Mouse (Mus musculus) midbrain, embryonic 14.5 days (tissue): ENCODE data around the gene Ruvbl1. TPM values are rescaled to one million over a fixed set of nuclear protein-coding genes. Genes with fewer than 3 reads are reported as not detected.

ENCODE experiments used
- ATAC-seq: fragments of 200-750 bp; cut with Nextera tagmentation; 2 replicates; pipeline ENCODE4 v1.8.0; 2017; ENCODE audit warnings: moderate number of reproducible peaks, moderate library complexity; ENCODE audit not compliant: low FRiP score, low TSS enrichment
- DNase-seq: peaks from one replicate; pipeline ENCODE4 v3.0.0-alpha.2; 2015
- H3K27ac ChIP-seq: fragments of 300-500 bp; sonication (generic); replicated peaks from 2 replicates; pipeline ENCODE4 v1.5.1; 2014; ENCODE audit warnings: mild to moderate bottlenecking, low read depth, low read length, moderate library complexity
- H3K27me3 ChIP-seq: fragments of 300-500 bp; sonication (generic); 2 replicates; pipeline ENCODE4 v1.6.1; 2014; ENCODE audit warnings: low read length, control low read depth, mixed read lengths; ENCODE audit not compliant: control insufficient read depth, insufficient read depth
- H3K36me3 ChIP-seq: fragments of 300-500 bp; sonication (generic); 2 replicates; pipeline ENCODE4 v1.6.1; 2014; ENCODE audit warnings: low read length, control low read depth; ENCODE audit not compliant: control insufficient read depth, insufficient read depth
- H3K4me1 ChIP-seq: fragments of 300-500 bp; sonication (generic); 2 replicates; pipeline ENCODE4 v1.6.1; 2014; ENCODE audit warnings: mild to moderate bottlenecking, antibody characterized with exemption, low read length, control low read depth; ENCODE audit not compliant: control insufficient read depth, insufficient read depth
- H3K4me2 ChIP-seq: fragments of 300-500 bp; sonication (generic); 2 replicates; pipeline ENCODE4 v1.6.1; 2014; ENCODE audit warnings: mild to moderate bottlenecking, low read length, moderate library complexity
- H3K4me3 ChIP-seq: fragments of 300-500 bp; sonication (generic); replicated peaks from 2 replicates; pipeline ENCODE4 v1.5.1; 2014; ENCODE audit warnings: low read depth, low read length
- H3K9ac ChIP-seq: fragments of 300-500 bp; sonication (generic); replicated peaks from 2 replicates; pipeline ENCODE4 v1.6.1; 2014; ENCODE audit warnings: mild to moderate bottlenecking, low read length, moderate library complexity
- H3K9me3 ChIP-seq: fragments of 300-500 bp; sonication (generic); 2 replicates; pipeline ENCODE4 v1.6.1; 2016; ENCODE audit warnings: low read length, control low read depth, mixed read lengths; ENCODE audit not compliant: control insufficient read depth
- WGBS: fragments of 180-500 bp; shearing (Covaris S2); extraction: QIAGEN DNeasy Blood & Tissue Kit; methylation state at CpG from one replicate; pipeline ENCODE4 v1.1.7; 2014; 5-methylcytosine and 5-hydroxymethylcytosine counted together
- polyA plus RNA-seq: library from polyadenylated mRNA; unstranded; fragments of >200 nt; fragmentation: Nextera tagmentation; extraction: Ambion mirVana; gene quantifications from 2 replicates; pipeline ENCODE4 v1.2.1, GENCODE M21; 2014

Gene Ruvbl1
- polyA plus RNA-seq, 1 experiment from 2014 or later, result 98.4 TPM

DNA sequence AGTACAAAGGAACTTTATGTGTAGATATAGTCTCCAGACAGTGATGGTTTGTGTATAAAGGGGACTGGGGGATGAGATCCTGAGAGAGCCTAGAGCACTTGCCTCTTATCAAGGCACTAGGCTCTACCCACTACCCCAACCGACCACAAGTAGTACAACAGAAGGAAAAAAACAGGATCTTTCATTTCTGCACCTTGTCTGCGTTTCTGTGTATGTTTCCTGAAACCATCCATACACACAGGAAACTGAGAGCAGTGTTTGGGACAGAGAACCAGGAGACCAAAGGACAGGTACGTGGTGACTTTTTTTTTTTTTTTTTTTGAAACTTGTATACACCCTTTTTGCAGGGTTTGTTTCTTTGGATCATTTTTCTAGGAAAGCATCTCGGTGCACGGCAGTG, 19.5 kb upstream of the Ruvbl1 start:
- H3K9ac ChIP-seq, result peak overlapping the region; percentile 90
- no peaks in the 10 kb centered on the region for H3K9me3 ChIP-seq
- peak overlapping the region; percentile 84 for H3K4me2 ChIP-seq
- 0 out of 2 replicates have a peak, but pooled peaks cover 3% of the 10 kb centered on the region for H3K4me1 ChIP-seq
- H3K36me3 ChIP-seq, result no peaks in the 10 kb centered on the region
- DNase-seq (peak; percentile 8), ATAC-seq (no peak)
- no peak overlapping the region; the same call in 1 of the 2 replicates for H3K27ac ChIP-seq
- no peaks in the 10 kb centered on the region for H3K27me3 ChIP-seq
- peak overlapping the region; percentile 81 for H3K4me3 ChIP-seq
- 14% methylated on average over 5 of the region's 5 CpGs for WGBS

- WGBS, result under 1% methylated on average over 72 of the region's 72 CpGs
- no peaks in the 10 kb centered on the region for H3K9me3 ChIP-seq
- H3K9ac ChIP-seq, result peak within 1 kb of the TSS; percentile 90
- H3K4me1 ChIP-seq, result 0 out of 2 replicates have a peak, but pooled peaks cover 3% of the 10 kb centered on the region
- H3K27me3 ChIP-seq, result no peaks in the 10 kb centered on the region
- peak; percentile 92 for DNase-seq
- peak within 1 kb of the TSS; percentile 81 for H3K27ac ChIP-seq
- ATAC-seq, result peak; percentile 93
- no peaks in the 10 kb centered on the region for H3K36me3 ChIP-seq
- H3K4me2 ChIP-seq, result peak within 1 kb of the TSS; percentile 84
- peak within 1 kb of the TSS; percentile 81 for H3K4me3 ChIP-seq
Observed at GRCm38 (mm10) chr6:88446063-88447002, 18.9 kb upstream of the Ruvbl1 start, which contains the start of gene Eefsec. Gene Eefsec, minus strand, starts transcription at chr6:88446539.

DNA sequence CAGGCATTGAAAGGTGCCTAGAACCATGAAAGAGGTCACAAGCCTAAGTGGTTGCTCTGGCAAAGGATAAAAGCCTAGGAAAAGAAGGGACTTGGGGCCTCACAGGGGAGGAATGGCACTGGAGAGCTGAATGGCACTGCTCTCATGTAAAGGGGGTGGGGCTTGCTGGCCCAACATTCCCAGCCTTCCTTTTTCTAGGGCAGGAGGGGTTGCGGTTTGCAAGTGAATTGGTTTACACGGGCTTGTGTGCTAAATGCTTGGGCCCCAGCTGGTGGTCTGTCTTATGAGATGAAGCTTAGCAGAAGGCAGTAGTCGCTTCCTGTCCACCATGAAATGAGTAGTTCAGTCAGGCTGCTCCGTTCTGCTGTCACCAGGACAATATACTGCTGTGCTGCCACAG, 17.8 kb upstream of the Ruvbl1 start:
- 9% methylated on average over 4 of the region's 4 CpGs for WGBS
- DNase-seq, result peak; percentile 6
- ATAC-seq, result no peak

DNA sequence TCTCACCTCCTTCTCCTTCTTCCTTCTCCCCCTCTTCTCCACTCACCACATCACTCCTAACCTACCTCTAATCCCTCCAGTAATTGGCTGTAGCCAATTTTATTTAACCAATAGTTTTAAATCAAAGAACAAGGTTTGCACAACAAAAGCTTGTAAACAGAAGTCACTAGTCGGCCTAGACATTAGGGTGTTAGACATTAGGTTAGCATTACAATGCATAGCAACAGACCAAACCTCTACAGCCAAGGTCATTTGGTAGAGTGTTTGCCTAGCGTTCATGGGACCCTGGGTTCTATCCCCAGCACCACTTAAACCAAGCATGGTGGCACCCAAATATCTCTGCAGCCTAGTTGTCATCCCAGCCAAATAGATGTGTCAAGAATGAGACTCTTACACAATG, 10.7 kb upstream of the Ruvbl1 start:
- Histone ChIP-seq H3K27me3 (no peaks in the 10 kb centered on the region), H3K9me3 (no peaks in the 10 kb centered on the region), H3K4me2 (no peak overlapping the region), H3K9ac (no peak overlapping the region), H3K36me3 (no peaks in the 10 kb centered on the region), H3K27ac (no peak overlapping the region), H3K4me1 (no peaks in the 10 kb centered on the region), H3K4me3 (no peak overlapping the region)
- DNase-seq (no peak), ATAC-seq (no peak)
- 79% methylated on average over 2 of the region's 2 CpGs for WGBS

More for the DNA sequence above, 17.8 kb upstream of the Ruvbl1 start:
- Histone ChIP-seq H3K9ac (no peak overlapping the region), H3K36me3 (no peaks in the 10 kb centered on the region), H3K4me2 (no peak overlapping the region), H3K27me3 (no peaks in the 10 kb centered on the region), H3K9me3 (no peaks in the 10 kb centered on the region), H3K4me3 (no peak overlapping the region), H3K4me1 (0 out of 2 replicates have a peak, but pooled peaks cover 3% of the 10 kb centered on the region), H3K27ac (no peak overlapping the region)

DNA sequence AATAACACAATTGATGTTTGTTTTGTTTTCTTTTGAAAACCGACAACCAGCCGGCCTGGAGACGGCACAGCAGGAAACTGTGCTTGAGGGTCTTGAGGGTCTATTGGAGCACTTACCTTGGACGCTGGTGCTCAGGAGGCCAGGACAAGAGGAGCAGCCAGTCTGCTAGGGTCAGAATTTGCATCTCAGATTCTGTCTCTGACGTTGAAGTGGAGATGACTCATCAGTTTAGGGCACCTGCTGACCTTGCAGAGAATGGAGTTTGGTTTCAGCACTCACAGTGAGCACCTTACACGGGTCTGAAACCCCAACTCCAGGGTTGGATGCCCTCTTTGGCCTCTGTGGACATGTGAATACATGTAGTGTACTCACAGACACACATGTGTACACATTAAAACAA, 4.7 kb downstream of the Ruvbl1 start:
- Histone ChIP-seq H3K27me3 (no peaks in the 10 kb centered on the region), H3K4me1 (peaks cover 11% of the 10 kb centered on the region), H3K4me3 (no peak overlapping the region), H3K36me3 (peaks cover 64% of the 10 kb centered on the region), H3K9ac (no peak overlapping the region), H3K4me2 (no peak overlapping the region), H3K27ac (no peak overlapping the region), H3K9me3 (no peaks in the 10 kb centered on the region)
- ATAC-seq, result no peak
- WGBS, result 80% methylated on average over 6 of the region's 6 CpGs
- DNase-seq, result no peak

- DNase-seq (no peak), ATAC-seq (no peak)
- WGBS, result 66% methylated on average over 6 of the region's 6 CpGs
- Histone ChIP-seq H3K4me2 (no peak overlapping the region), H3K4me1 (no peaks in the 10 kb centered on the region), H3K4me3 (no peak overlapping the region), H3K9me3 (no peaks in the 10 kb centered on the region), H3K9ac (no peak overlapping the region), H3K36me3 (peaks cover 96% of the 10 kb centered on the region), H3K27ac (no peak overlapping the region), H3K27me3 (no peaks in the 10 kb centered on the region)
Observed at GRCm38 (mm10) chr6:88480421-88480820, 15.2 kb downstream of the Ruvbl1 start.

- no peak overlapping the region for H3K9ac ChIP-seq
- H3K4me1 ChIP-seq, result no peaks in the 10 kb centered on the region
- no peaks in the 10 kb centered on the region for H3K27me3 ChIP-seq
- no peak overlapping the region for H3K27ac ChIP-seq
- no peak overlapping the region for H3K4me2 ChIP-seq
- no peak for DNase-seq
- H3K36me3 ChIP-seq, result peaks cover 94% of the 10 kb centered on the region
- ATAC-seq, result no peak
- H3K9me3 ChIP-seq, result no peaks in the 10 kb centered on the region
- no peak overlapping the region for H3K4me3 ChIP-seq
- WGBS, result 74% methylated on average over 7 of the region's 7 CpGs
Observed at GRCm38 (mm10) chr6:88483111-88483510, 17.9 kb downstream of the Ruvbl1 start.

- H3K9ac ChIP-seq, result no peak overlapping the region
- no peak overlapping the region for H3K4me2 ChIP-seq
- H3K27me3 ChIP-seq, result no peaks in the 10 kb centered on the region
- H3K4me1 ChIP-seq, result no peaks in the 10 kb centered on the region
- H3K4me3 ChIP-seq, result no peak overlapping the region
- ATAC-seq (no peak), DNase-seq (no peak)
- no peak overlapping the region for H3K27ac ChIP-seq
- peaks cover 93% of the 10 kb centered on the region for H3K36me3 ChIP-seq
- no peaks in the 10 kb centered on the region for H3K9me3 ChIP-seq
Observed at GRCm38 (mm10) chr6:88483913-88484312, 18.7 kb downstream of the Ruvbl1 start.

DNA sequence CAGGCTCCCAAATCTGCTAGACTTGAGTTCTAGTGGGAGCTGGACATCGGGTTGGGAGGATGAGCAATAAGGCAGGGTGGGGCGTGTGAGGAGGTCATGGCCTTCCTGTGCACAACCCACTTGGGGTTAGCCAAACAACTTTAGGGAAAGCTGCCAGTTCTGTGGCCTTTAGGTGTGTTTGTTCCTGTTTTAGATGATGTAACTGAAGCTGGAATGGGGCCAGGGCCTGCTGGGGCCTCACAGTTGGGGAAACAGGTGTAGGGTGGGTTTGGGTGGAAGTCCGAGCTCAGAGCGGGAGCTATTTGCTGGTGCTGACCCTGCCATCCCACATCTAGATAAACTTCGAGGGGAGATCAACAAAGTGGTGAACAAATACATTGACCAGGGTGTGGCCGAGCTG, 20.2 kb downstream of the Ruvbl1 start:
- Histone ChIP-seq H3K27me3 (no peaks in the 10 kb centered on the region), H3K4me3 (no peak overlapping the region), H3K4me2 (no peak overlapping the region), H3K9me3 (no peaks in the 10 kb centered on the region), H3K4me1 (no peaks in the 10 kb centered on the region), H3K9ac (no peak overlapping the region), H3K36me3 (peaks cover 82% of the 10 kb centered on the region), H3K27ac (no peak overlapping the region)
- WGBS, result 97% methylated on average over 6 of the region's 6 CpGs
- no peak for DNase-seq
- ATAC-seq, result no peak
